In the genomic region with DNA sequence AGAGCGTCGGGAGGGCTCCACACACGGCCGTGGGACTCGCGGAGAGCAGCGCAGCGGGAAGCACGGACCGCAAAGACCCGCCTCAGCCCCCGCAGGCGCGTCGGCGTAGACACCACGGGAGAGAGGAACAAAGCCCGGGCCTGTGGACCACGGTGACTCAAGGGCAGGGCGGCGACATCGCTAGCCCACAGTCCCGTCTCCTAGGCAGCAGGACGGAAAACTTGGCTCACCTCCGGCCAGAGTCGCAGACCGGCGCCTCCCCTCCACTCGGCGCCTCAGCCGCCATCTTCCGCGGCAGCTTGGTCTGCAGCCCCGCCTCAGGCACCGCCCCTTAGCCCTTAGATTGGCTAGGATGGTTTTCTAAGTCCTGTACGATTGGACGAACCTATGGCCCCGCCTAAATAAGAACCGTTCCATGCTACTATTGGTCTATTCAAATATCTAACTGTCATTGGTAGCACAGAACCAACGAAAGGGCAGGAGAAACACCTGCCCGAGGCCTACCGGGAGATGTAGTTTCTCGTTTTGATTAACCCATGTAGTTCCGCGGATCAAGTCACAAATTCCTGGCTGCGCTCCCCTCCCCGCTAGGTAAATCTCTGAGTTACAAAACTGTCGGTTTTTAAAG, we compare ENCODE assay signal across 7 mouse cellular contexts. TPM values are rescaled to one million over a fixed set of nuclear protein-coding genes. Genes with fewer than 3 reads are reported as not detected.
DNase-seq lines count a peak whose midpoint lies in the region; ATAC-seq lines count a peak whose summit lies in the region.

A gene (minus strand): TSS at position 306 of the 628 bp plus-strand sequence.

- peak within 1 kb of the TSS; percentile 38 for H3K27ac ChIP-seq in intestine, embryonic 16.5 days (ENCODE audit: low read length)
- H3K27ac ChIP-seq in midbrain, embryonic 11.5 days (ENCODE audit: low read depth, low read length) = peak within 1 kb of the TSS; percentile 57

- peak within 1 kb of the TSS; percentile 83 for H3K4me2 ChIP-seq in intestine, embryonic 16.5 days (ENCODE audit: low read depth, low read length)
- H3K4me2 ChIP-seq in midbrain, embryonic 11.5 days = peak within 1 kb of the TSS; percentile 47

- H3K36me3 ChIP-seq in intestine, embryonic 16.5 days (ENCODE audit: control insufficient read depth, insufficient read depth, low read length) = no peaks in the 10 kb centered on the region
- H3K36me3 ChIP-seq in midbrain, embryonic 11.5 days (ENCODE audit: control insufficient read depth, insufficient read depth, low read length) = no peaks in the 10 kb centered on the region; the same call in 1 of the 2 replicates

- peak within 1 kb of the TSS; percentile 89 for H3K9ac ChIP-seq in intestine, embryonic 16.5 days (ENCODE audit: low read depth, low read length)
- H3K9ac ChIP-seq in midbrain, embryonic 11.5 days (ENCODE audit: low read length) = peak within 1 kb of the TSS; percentile 92

- peak; percentile 92 for DNase-seq in adrenal gland, adult 8-10 months
- DNase-seq in embryo, embryonic 9.5 days (ENCODE audit: extremely low spot score) = peak; percentile 89
- peak; percentile 69 to 87 for DNase-seq in gastrocnemius, postnatal 4 days (ENCODE audit: low spot score in 2 of 2)
- peak; percentile 85 to 86 for DNase-seq in left cerebral cortex, postnatal 36 days (ENCODE audit: low spot score in 2 of 2)
- peak; percentile 97 for DNase-seq in midbrain, embryonic 11.5 days (ENCODE audit: low spot score, missing footprints)
- DNase-seq in skeletal muscle tissue, adult 2 months (ENCODE audit: low read depth, low spot score) = peak; percentile 93

- peak; percentile 100 for ATAC-seq in intestine, embryonic 16.5 days
- ATAC-seq in midbrain, embryonic 11.5 days (ENCODE audit: low FRiP score) = peak; percentile 99

- peaks cover 10% of the 10 kb centered on the region for H3K4me1 ChIP-seq in intestine, embryonic 16.5 days (ENCODE audit: control insufficient read depth, insufficient read depth, low read length)
- H3K4me1 ChIP-seq in midbrain, embryonic 11.5 days (ENCODE audit: control insufficient read depth, insufficient read depth, low read length) = peaks cover 11% of the 10 kb centered on the region; the same call in 1 of the 2 replicates

- no peaks in the 10 kb centered on the region for H3K9me3 ChIP-seq in intestine, embryonic 16.5 days (ENCODE audit: control insufficient read depth, low read length)
- no peaks in the 10 kb centered on the region for H3K9me3 ChIP-seq in midbrain, embryonic 11.5 days (ENCODE audit: control insufficient read depth, low read length)

- H3K4me3 ChIP-seq in intestine, embryonic 16.5 days (ENCODE audit: low read length) = peak within 1 kb of the TSS; percentile 91
- H3K4me3 ChIP-seq in midbrain, embryonic 11.5 days (ENCODE audit: low read depth, low read length) = peak within 1 kb of the TSS; percentile 88

- under 1% methylated on average over 48 of the region's 48 CpGs for WGBS in intestine, embryonic 16.5 days
- WGBS in midbrain, embryonic 11.5 days = 0% methylated on average over 48 of the region's 48 CpGs

- no peaks in the 10 kb centered on the region for H3K27me3 ChIP-seq in intestine, embryonic 16.5 days (replicated peaks; ENCODE audit: control insufficient read depth, insufficient read depth, low read length)
- H3K27me3 ChIP-seq in midbrain, embryonic 11.5 days (ENCODE audit: control insufficient read depth, insufficient read depth, low read length) = no peaks in the 10 kb centered on the region

- intact Hi-C loops in left cerebral cortex, postnatal 36 days (cut with DNase I) = no loop called here

RNA-seq across cellular contexts. Expression of the gene that starts here (rescaled TPM):
- total RNA-seq in adrenal gland, adult 8-10 months (2022) = 1 to 10 TPM; 4.5 to 8.6 (median 7.2) TPM
- 10 to 100 TPM; 14.5 to 15.4 TPM for total RNA-seq in gastrocnemius, postnatal 4 days (2021)
- 14.2 and 14.8 TPM in 2 replicates for polyA plus RNA-seq in intestine, embryonic 16.5 days (2015; fragmentation: Nextera tagmentation; extraction: Ambion mirVana)
- 1 to 10 TPM; 2.7 to 3.4 TPM for total RNA-seq in left cerebral cortex, postnatal 36 days (2021)
- polyA plus RNA-seq in midbrain, embryonic 11.5 days (2014; fragmentation: Nextera tagmentation; extraction: Ambion mirVana) = 36.6 and 38.8 TPM in 2 replicates

Comparison
In these comparisons a context has a peak if more than half of its experiments do, and no peak if none do; other contexts are left out.
1. Peak in every context shown above with its lines: DNase-seq, ATAC-seq, H3K4me3 ChIP-seq and H3K27ac ChIP-seq.